Mouse (Mus musculus): ENCODE results near the gene Klf16.

Klf16 gene

GRCm38 (mm10) chr10:80577195-80578130 is at the start of gene Klf16:
Gene Klf16 (minus strand): TSS chr10:80577321.
- peak; percentile 99 for DNase-seq (ENCODE audit: low read depth)

DNA sequence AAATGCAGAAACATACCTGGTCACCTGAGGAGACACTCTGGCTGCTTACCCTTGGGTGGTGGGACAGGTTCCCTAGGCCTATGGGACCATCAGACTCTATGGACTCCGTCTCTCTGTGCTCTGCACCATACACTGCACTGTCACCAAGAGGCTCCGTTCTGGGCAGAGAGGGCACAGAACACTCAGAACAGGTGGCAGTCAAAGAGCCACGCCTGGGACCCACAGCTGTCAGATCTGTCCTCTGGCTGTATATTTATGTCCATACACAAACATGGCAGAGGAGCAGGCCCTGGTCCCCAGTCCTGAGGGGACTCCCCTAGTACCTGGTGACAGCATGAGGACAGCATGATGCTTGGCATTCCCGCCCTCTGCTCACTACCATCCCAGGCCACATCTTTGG is 48.6 kb upstream of the Klf16 start:
- DNase-seq (ENCODE audit: low read depth), result no peak

DNA sequence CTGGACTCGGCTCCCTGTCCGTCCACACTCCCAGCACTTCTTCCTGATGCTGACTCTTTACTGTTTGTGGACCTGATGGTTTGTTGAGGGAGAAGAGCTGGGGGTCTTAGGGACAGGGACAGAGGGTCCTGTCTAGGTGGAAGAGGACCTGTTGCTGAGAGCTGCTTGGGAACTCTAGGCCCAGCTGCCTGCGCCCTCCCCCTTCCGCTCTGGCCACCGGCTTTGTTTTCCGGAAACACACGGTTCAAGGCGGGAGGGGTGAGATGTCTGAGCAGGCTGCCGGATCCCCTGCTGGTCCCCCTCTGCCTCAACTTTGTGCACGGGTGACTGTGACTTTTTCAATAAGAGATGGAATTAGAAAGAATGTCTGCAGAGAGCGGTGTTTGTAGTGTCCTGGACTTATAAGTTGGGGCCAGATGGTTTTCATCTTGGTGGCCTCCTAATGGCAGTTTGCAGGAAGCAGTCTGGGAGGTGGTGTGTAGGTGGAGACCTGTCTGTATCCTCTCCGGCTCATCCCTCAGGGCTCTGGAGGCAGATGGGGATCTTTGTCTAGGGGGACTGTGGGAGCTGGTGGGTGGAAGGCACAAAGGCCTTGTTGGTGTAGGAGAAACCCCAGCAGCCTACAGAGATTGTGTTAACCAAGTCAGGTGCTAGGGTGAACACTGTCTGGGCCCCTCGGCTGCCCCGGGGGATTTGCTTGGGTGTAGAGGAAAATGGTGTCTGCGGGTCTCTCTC is 46.5 kb upstream of the Klf16 start:
- peak; percentile 61 for DNase-seq (ENCODE audit: low read depth)

DNA sequence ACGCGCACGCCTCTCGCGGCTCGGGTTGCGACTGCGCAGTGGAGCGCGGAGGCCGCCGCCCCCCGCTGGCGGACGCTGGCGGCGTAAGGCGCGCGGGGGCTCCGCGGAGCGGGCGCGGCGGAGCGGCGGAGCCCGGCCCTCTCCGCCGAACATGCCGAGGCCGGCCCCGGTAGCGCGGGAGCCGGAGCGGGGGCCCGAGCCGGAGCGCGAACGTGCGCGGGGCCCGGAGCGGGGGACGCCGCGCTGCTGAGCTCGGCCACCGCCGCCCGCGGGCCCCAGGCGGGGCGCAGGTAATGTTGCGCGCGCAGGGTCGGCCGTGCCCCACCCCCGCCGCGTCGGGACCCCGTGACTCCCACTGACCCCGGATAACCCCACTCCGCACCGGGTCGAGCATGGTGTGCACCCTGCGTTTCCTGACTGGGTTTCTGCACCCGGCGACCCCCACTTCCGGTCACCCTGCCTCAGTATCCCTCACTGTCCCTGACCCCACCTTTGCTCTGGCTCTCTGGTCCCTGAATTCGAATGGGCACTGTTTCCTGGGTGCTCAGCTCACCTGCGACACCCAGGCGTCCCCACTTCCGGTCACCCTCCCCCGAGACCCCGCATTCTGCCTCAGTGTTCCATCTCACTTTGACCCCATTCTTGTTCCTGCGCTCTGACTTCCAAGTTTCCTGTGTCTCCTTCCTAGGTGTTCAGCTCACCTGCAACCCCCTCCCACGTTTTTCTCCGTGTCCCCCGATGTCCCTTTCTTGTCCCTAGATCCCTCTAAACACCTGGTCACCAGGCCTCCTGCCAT is 45.7 kb upstream of the Klf16 start, which contains the start of gene Csnk1g2:
Csnk1g2 (plus strand) TSS at position 178 of the 796 bp plus-strand sequence.
- no peak for DNase-seq (ENCODE audit: low read depth)

GRCm38 (mm10) chr10:80621940-80622660 is 45.0 kb upstream of the Klf16 start:
- peak; percentile 100 for DNase-seq (ENCODE audit: low read depth)

DNA sequence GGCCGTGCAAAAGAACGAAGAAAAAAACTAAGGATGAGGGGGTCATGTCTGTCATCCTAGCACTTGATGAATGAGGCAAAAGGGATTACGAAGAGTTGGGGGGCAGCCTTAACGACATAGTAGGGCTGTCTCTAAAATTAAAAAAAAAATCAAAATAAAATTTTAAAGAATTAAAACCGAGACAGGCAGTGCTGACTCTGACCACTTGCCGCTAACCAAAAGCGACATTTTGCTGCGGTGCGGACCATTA is 44.5 kb upstream of the Klf16 start:
- DNase-seq (ENCODE audit: low read depth), result no peak

DNA sequence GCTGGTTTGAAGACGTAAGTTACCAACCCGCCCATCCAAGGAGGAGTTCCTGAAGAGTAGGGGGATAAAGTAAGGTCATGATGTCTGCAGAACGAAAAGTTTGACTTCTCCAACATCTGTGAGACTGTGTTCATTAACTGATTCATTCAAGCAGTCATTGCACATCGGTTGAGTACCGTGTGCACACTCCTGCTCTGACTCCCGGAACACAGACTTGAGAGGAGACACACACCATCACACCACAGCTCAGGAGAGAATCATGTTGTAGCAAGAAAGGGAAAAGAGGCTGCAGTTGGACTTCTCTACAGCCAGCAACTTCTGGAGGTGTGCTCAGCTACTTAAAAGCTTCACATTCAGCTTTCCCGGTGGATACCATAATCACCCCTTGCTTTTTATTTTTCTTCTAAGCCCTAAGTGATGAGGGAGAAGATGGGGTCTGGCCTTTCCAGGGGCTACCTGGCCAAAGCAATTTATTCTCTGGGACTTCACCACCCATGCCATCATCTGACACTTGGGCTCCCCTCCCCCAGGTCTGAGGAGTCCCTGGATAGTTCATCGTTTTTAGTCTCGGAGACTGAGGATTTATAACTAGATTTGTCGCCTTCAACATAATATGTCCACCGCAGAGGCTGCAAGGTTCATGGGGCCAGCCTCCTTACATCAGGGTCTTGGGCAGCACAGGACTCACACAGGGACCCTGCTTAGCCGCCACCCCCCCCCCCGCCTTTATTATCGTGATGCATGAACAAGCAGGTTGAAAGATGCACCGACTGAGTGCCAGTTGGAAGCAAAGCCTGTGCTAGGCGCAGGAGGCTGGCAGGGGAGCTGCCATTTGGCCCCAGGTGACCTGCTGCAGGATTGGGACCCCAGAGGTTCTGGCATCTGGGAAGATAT is 43.9 kb upstream of the Klf16 start:
- no peak for DNase-seq (ENCODE audit: low read depth)

DNA sequence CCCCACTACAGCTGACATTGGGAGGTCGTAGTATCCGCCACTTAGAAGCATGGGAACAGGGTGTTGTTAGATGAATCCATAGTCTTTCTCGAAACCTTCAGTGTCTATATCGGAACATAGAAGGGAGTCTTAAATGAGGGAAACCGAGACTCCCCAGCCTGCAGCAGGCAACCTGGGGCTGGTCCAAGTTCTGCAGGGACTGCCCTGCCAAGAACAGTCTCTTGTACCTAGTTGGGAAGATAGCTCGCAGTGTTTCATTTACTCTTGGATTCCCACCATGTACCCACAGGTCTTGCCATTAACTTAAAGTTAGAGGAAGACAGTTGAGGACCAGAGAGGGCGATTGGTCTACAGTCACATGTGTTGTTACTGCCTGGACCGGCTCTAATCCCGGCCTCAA is 43.2 kb upstream of the Klf16 start:
- no peak for DNase-seq (ENCODE audit: low read depth)

DNA sequence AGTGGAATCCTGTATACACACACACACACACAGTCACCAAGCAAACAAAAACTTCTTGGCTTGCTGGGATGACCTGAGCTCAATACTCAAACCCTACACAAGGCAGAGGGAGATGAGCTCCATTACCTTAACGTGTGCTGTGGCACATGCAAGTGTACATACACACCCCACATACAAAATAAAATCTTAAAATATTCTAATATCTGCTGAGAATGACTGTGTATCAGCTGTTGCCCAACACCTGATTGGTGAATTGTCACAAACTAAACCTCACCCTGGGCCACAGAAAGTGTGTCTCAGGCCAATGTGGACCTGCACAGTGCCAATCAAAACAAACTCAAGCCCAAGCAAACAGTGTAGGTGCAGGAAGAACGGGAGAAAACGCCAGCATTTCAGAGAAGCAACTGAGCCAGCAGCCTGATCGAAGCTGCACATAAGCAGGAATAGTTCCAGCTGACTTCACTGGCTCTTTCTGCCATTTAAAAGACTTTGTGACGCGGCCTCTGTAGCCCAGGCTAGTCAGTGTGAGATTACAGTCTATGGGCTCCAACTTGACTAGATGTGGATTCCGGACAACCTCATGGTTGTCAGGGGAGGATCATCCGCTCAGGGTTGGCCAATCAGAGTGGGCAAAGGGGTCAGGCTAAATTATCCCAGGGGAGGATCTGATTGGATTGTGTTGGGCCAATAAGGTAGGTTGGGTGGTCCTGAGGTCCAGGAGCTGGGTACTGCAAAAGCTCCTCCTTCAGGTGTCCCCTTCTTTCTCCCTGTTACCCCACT is 42.5 kb upstream of the Klf16 start:
- no peak for DNase-seq (ENCODE audit: low read depth)

DNA sequence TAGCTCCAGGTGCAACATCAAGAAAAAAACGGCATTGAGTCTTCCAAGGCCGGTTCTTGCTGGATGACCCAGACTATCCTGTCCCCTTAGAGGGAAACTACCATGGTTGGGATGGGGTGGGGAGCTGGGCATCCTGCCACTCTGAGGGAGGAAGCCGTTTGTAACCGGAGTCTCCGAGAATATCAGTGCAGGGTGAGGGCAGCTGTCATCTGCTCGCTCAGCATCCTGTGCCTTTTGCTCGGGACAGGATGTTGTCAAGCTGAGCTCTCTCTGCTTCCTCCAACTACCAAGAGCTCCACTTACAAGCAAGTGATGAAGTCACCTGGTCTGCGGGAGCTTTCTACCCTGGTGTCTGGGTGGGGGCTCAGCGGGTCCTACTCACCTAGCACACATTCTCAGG is 41.1 kb upstream of the Klf16 start:
- DNase-seq (ENCODE audit: low read depth), result no peak

DNA sequence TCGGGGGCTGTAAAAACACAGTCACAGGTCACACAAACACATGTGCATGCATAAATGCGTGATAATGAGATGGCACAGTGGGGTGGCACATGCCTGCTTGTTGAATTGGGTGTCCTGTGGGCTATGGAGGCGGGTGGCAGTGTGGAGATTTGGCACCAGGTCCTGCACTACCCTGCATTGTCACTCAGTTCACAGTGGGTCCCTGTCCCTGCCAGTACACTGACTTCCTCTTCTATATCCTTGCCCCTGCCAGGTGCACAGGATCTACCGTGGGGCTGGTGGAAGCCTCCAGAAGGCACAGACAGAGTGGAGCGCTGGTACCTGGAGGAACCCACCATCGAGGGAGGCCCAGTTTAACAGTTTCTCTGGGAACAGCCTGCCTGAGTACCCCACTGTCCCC is 37.2 kb upstream of the Klf16 start:
- DNase-seq (ENCODE audit: low read depth), result no peak

DNA sequence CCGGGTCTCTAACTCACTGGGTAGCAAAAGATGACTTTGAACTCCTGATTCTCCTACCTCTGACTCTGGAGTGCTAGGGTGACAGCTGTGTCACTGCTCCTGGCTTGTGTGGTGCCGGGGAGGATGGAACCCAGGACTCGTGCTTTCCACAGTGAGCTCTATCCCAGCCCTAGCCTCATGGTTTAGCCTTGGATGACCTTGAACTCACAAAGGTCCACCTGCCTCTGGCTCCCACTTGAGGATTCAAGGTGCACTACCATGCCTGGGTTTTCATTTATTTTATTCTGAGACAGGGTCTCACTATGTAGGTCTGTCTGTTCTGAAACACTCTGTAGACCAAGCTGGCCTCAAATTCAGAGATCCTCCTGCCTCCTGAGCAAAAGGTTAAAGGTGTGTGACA is 36.7 kb upstream of the Klf16 start:
- no peak for DNase-seq (ENCODE audit: low read depth)

DNA sequence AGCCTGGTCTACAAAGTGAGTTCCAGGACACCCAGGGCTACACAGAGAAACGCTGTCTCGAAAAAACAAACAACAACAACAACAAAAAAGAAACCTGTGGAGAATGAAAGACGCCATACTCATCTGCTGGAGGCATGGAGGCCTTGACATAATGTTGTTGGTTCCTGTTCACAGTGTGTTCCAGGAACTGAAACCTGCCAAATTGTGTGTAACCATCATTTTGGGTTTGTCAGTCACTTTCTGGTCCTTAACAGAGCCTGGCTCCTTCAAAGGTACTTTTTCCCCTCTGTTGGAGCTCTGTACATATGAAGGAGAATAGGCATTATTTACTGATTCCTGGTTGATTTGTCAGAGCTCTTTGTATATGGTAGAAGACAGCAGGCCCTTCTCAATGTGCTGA is 34.8 kb upstream of the Klf16 start:
- DNase-seq (ENCODE audit: low read depth), result no peak

DNA sequence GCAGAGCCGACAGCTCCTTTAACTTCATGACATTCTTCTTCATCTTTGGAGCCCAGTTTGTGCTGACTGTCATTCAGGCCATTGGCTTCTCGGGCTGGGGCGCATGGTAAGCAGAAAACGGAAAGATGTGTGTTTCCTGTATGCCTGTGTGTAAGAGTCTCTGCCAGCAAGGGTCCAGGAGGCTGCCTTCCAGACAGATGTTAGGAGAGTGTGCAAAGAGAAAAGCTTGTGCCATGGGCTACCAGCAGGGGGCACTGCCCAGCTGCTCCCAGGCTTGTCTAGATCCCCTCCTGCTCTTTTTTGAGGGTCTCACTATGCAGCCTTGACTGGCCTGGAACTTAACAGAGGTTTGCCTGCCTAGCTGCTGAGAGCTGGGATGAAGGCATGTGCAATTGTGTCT is 33.9 kb upstream of the Klf16 start:
- peak; percentile 73 for DNase-seq (ENCODE audit: low read depth)

DNA sequence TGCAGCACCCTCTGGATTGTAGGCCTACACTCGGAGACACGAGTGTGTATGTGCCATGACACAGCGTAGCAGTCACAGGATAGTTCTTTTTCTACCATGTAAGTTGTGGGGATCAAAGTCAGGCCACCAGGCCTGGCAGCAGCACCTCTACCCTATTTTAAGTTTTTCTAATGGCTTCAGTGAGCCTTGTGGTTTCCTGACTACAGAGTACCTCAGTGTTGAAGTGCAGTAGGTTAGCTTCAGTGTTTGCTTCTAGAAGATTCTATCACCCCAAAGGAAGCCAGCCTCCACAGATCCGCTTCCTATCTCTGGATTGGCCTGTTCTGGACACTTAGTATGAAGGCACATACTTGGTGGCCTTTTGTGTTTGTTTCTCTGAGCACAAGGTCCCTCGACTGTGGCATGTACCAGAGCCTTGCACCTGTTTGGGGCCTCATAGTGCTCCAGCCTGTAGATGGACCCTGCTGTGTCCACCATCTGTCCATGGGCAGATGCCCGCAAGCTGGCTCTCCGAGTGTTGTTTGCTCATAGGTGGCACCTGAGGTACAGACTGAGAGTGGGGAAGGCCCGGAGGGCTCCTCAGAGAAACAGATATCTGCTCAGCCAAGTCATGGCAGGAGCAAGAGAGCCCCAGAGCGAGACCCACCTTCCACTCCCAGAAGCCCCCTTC is 33.1 kb upstream of the Klf16 start:
- no peak for DNase-seq (ENCODE audit: low read depth)

DNA sequence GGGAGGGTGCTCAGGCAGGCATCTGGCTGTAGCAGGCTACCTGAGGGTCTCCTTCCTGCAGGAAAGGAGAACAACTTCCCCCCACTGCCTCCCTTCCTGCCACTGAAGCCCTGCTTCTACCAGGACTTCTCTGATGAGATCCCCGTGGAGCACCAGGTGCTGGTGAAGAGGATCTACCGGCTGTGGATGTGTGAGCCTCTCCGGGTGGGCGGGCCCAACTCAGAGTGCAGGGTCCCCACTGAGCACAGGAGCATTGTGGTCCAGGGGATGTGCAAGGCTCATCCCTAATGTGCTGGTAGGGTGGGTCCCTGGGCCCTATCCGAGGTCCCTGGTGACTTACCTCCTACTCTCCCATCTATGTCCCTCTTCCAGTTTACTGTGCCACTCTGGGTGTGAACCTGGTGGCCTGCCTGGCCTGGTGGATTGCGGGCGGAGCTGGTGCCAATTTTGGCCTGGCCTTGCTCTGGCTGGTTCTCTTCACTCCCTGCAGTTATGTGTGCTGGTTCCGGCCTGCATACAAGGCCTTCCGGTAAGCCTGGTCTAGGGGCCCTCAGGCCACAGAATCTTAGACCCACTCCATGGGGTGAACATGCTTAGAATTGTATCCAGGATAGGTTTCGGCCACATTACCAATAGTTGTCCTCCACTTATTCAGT is 32.3 kb upstream of the Klf16 start:
- no peak for DNase-seq (ENCODE audit: low read depth)

DNA sequence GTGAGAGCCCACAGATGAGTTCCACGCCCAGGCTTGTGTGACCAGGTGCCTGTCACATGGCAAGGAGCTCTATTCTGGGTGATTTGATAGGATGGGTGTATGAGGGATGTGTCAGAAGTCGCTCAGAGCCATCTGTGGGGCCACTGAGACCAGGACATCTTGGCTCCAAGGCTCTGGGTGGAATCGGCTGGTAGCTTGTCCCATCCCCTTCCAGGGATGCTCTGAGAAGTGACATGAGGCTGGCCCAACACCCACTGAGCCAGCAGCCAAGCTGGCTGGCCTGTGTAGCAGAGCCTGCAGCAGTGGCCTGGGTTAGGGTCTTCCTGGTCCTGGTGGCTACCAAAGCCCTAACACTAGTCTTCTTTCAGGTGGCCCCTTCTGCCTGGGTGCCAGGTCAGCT is 31.3 kb upstream of the Klf16 start:
- DNase-seq (ENCODE audit: low read depth), result no peak

- no peak for DNase-seq (ENCODE audit: low read depth)
These were observed 29.7 kb upstream of the Klf16 start for GRCm38 (mm10) chr10:80606737-80607350.

GRCm38 (mm10) chr10:80606306-80606705 is 29.2 kb upstream of the Klf16 start:
- DNase-seq (ENCODE audit: low read depth), result no peak

Data from NIH3T3 (cell line).